Mouse (Mus musculus): ENCODE data around the gene Dpp10. TPM values are rescaled to one million over a fixed set of nuclear protein-coding genes. Genes with fewer than 3 reads are reported as not detected.

The Dpp10 gene
- polyA plus RNA-seq, 2 experiments = not detected

- TF ChIP-seq EP300 (IDR thresholded peaks at IDR 0.05; ENCODE audit: low read depth) (no peak), CTCF (IDR thresholded peaks at IDR 0.05; ENCODE audit: low read depth) (no peak)
- 50% methylated on average over 2 of the region's 2 CpGs for WGBS (ENCODE audit: insufficient replicate concordance)
- ATAC-seq (ENCODE audit: insufficient read depth) (no peak), DNase-seq (ENCODE audit: low read depth in 3 of 3, low spot score in 3 of 3) (no peak)
- Histone ChIP-seq H3K27ac (no peak overlapping the region), H3K4me2 (ENCODE audit: low read depth) (no peak overlapping the region), H3K4me3 (ENCODE audit: insufficient read depth in 1 of 2, low read depth in 2 of 2, low read length in 2 of 2) (no peak overlapping the region), H3K36me3 (replicated peaks; ENCODE audit: control insufficient read depth, insufficient read depth, low read depth) (no peaks in the 10 kb centered on the region), H3K4me1 (replicated peaks; ENCODE audit: control insufficient read depth in 2 of 2, insufficient read depth in 2 of 2, low read length in 1 of 2) (no peaks in the 10 kb centered on the region), H3K9ac (replicated peaks) (no peak overlapping the region), H3K9me3 (ENCODE audit: control insufficient read depth, low read length) (no peaks in the 10 kb centered on the region), H3K27me3 (ENCODE audit: control insufficient read depth, insufficient read depth, low read length) (no peaks in the 10 kb centered on the region)
Observed at GRCm38 (mm10) chr1:123923907-123924306, 121.5 kb downstream of the Dpp10 start.

DNA sequence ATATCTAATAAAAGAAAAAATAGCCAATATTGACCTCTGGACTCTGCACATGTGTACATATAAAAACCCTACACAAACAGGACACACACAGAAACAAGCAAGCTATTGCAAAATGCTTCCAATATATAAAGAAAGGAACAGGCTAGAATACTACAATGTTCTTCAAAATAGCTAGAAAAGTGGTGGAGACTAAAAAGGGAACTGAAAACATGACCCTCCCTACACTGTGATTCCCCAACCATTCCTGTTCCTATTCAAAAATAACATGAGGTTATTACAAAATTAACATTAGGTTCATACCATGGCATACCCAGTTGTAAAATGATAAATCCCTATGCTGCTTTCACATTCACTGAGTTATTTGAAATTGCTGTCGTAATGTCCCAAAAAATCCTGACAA, 125.8 kb downstream of the Dpp10 start:
- 84% methylated on average over 1 of the region's 1 CpGs for WGBS (ENCODE audit: insufficient replicate concordance)
- H3K9ac ChIP-seq (replicated peaks) = no peak overlapping the region

DNA sequence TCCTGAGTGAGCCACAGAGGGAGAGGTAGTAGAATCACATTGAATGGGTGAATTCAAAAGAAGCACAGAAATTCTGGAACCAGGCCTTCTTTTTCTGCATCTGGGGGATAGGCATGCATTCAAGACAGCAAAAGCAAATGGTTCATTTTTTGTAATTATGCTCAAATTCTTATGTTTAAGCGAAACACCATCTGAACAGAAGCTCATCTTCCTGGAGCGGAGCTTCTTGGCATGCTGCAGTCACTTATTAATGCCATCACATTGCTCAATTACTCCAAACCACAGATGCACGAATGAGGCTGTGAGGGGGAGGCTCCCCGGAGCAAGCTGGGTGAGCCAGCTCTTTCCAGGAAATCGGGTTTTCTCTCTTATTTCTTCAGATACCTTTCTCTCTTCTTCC, 142.7 kb downstream of the Dpp10 start:
- no peaks in the 10 kb centered on the region for H3K4me1 ChIP-seq (replicated peaks; ENCODE audit: control insufficient read depth in 2 of 2, insufficient read depth in 2 of 2, low read length in 1 of 2)
- TF ChIP-seq CTCF (IDR thresholded peaks at IDR 0.05; ENCODE audit: low read depth) = no peak
- no peak for TF ChIP-seq EP300 (IDR thresholded peaks at IDR 0.05; ENCODE audit: low read depth)
- ATAC-seq (ENCODE audit: insufficient read depth) (no peak), DNase-seq (ENCODE audit: low read depth in 3 of 3, low spot score in 3 of 3) (no peak)
- H3K9me3 ChIP-seq (ENCODE audit: control insufficient read depth, low read length) = no peaks in the 10 kb centered on the region
- H3K4me2 ChIP-seq (ENCODE audit: low read depth) = no peak overlapping the region
- H3K36me3 ChIP-seq (replicated peaks; ENCODE audit: control insufficient read depth, insufficient read depth, low read depth) = no peaks in the 10 kb centered on the region
- WGBS (ENCODE audit: insufficient replicate concordance) = 51% methylated on average over 5 of the region's 5 CpGs
- no peak overlapping the region for H3K9ac ChIP-seq (replicated peaks)
- no peaks in the 10 kb centered on the region for H3K27me3 ChIP-seq (ENCODE audit: control insufficient read depth, insufficient read depth, low read length)
- no peak overlapping the region for H3K4me3 ChIP-seq (ENCODE audit: insufficient read depth in 1 of 2, low read depth in 2 of 2, low read length in 2 of 2)
- H3K27ac ChIP-seq = no peak overlapping the region

More for the DNA sequence above, 125.8 kb downstream of the Dpp10 start:
- no peaks in the 10 kb centered on the region for H3K9me3 ChIP-seq (ENCODE audit: control insufficient read depth, low read length)
- ATAC-seq (ENCODE audit: insufficient read depth) (no peak), DNase-seq (ENCODE audit: low read depth in 3 of 3, low spot score in 3 of 3) (no peak)
- no peak overlapping the region for H3K27ac ChIP-seq
- no peaks in the 10 kb centered on the region for H3K36me3 ChIP-seq (replicated peaks; ENCODE audit: control insufficient read depth, insufficient read depth, low read depth)
- no peak overlapping the region for H3K4me3 ChIP-seq (ENCODE audit: insufficient read depth in 1 of 2, low read depth in 2 of 2, low read length in 2 of 2)
- no peaks in the 10 kb centered on the region for H3K4me1 ChIP-seq (replicated peaks; ENCODE audit: control insufficient read depth in 2 of 2, insufficient read depth in 2 of 2, low read length in 1 of 2)
- H3K4me2 ChIP-seq (ENCODE audit: low read depth) = no peak overlapping the region
- TF ChIP-seq CTCF (IDR thresholded peaks at IDR 0.05; ENCODE audit: low read depth) (no peak), EP300 (IDR thresholded peaks at IDR 0.05; ENCODE audit: low read depth) (no peak)
- no peaks in the 10 kb centered on the region for H3K27me3 ChIP-seq (ENCODE audit: control insufficient read depth, insufficient read depth, low read length)

GRCm38 (mm10) chr1:123901218-123901617, 144.1 kb downstream of the Dpp10 start:
- Histone ChIP-seq H3K4me3 (ENCODE audit: insufficient read depth in 1 of 2, low read depth in 2 of 2, low read length in 2 of 2) (no peak overlapping the region), H3K36me3 (replicated peaks; ENCODE audit: control insufficient read depth, insufficient read depth, low read depth) (no peaks in the 10 kb centered on the region), H3K4me1 (replicated peaks; ENCODE audit: control insufficient read depth in 2 of 2, insufficient read depth in 2 of 2, low read length in 1 of 2) (no peaks in the 10 kb centered on the region), H3K9me3 (ENCODE audit: control insufficient read depth, low read length) (no peaks in the 10 kb centered on the region), H3K9ac (replicated peaks) (no peak overlapping the region), H3K27me3 (ENCODE audit: control insufficient read depth, insufficient read depth, low read length) (no peaks in the 10 kb centered on the region), H3K4me2 (ENCODE audit: low read depth) (no peak overlapping the region), H3K27ac (no peak overlapping the region)
- 56% methylated on average over 4 of the region's 4 CpGs for WGBS (ENCODE audit: insufficient replicate concordance)
- ATAC-seq (ENCODE audit: insufficient read depth) (no peak), DNase-seq (ENCODE audit: low read depth in 3 of 3, low spot score in 3 of 3) (no peak)
- TF ChIP-seq EP300 (IDR thresholded peaks at IDR 0.05; ENCODE audit: low read depth) = no peak
- TF ChIP-seq CTCF (IDR thresholded peaks at IDR 0.05; ENCODE audit: low read depth) = no peak

DNA sequence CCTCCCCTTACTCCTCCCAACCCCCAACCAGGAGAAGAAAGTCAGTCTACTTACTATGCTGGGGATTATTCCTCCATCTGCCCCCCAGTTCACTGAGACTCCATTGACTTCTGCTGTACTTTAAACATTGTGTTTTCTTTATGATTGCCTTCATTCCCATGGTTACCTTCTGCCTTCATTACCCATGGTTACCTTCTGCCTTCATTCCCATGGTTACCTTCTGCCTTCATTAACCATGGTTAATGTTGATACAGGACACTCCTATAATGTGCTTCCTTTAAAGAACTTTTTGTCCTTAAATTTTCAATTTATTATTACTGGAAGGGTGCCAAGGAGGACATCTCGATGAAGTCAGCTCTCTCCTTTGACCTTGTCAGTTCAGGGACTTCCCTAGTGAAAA, 158.1 kb downstream of the Dpp10 start:
- no peak for ATAC-seq (ENCODE audit: insufficient read depth)

More for the DNA sequence above, 158.1 kb downstream of the Dpp10 start:
- H3K4me2 ChIP-seq (ENCODE audit: low read depth) = no peak overlapping the region
- no peak overlapping the region for H3K27ac ChIP-seq
- DNase-seq (ENCODE audit: low read depth in 3 of 3, low spot score in 3 of 3) = no peak
- H3K27me3 ChIP-seq (ENCODE audit: control insufficient read depth, insufficient read depth, low read length) = no peaks in the 10 kb centered on the region
- H3K4me3 ChIP-seq (ENCODE audit: insufficient read depth in 1 of 2, low read depth in 2 of 2, low read length in 2 of 2) = no peak overlapping the region
- H3K9me3 ChIP-seq (ENCODE audit: control insufficient read depth, low read length) = no peaks in the 10 kb centered on the region
- no peaks in the 10 kb centered on the region for H3K36me3 ChIP-seq (replicated peaks; ENCODE audit: control insufficient read depth, insufficient read depth, low read depth)
- TF ChIP-seq CTCF (IDR thresholded peaks at IDR 0.05; ENCODE audit: low read depth) (no peak), EP300 (IDR thresholded peaks at IDR 0.05; ENCODE audit: low read depth) (no peak)
- H3K4me1 ChIP-seq (replicated peaks; ENCODE audit: control insufficient read depth in 2 of 2, insufficient read depth in 2 of 2, low read length in 1 of 2) = no peaks in the 10 kb centered on the region
- WGBS (ENCODE audit: insufficient replicate concordance) = 44% methylated on average over 1 of the region's 1 CpGs
- no peak overlapping the region for H3K9ac ChIP-seq (replicated peaks)

Measured in liver, embryonic 14.5 days (tissue).